Mouse (Mus musculus) layer of hippocampus, postnatal 25 days (tissue): ENCODE results near the gene Slc9a4. TPM values are rescaled to one million over a fixed set of nuclear protein-coding genes. Genes with fewer than 3 reads are reported as not detected.
"Not testable (repeated sequence)": the region's sequence is repeated elsewhere in the genome, so short reads cannot be mapped to it uniquely, and the experiment has no call there.

Experiments
- DNase-seq, 2 experiments: peaks; one replicate each; pipeline ENCODE4 v3.0.0; 2022; ENCODE audit warnings: mixed read lengths in 2 of 2, low spot score in 1 of 2; ENCODE audit errors: extremely low spot score in 1 of 2
- total RNA-seq, 2 experiments: library from RNA; stranded (reverse); gene quantifications; 2 replicates each; pipeline ENCODE4 v1.2.3; 2021

Gene Slc9a4
- total RNA-seq, 2 experiments from 2014 or later, result 19.5 to 19.6 TPM

GRCm38 (mm10) chr1:40634608-40635007 is 54.7 kb downstream of the Slc9a4 start:
- no peak for DNase-seq

GRCm38 (mm10) chr1:40648234-40648633 is 68.4 kb downstream of the Slc9a4 start:
- no peak for DNase-seq

GRCm38 (mm10) chr1:40650803-40651497 is 71.1 kb downstream of the Slc9a4 start:
- no peak for DNase-seq

- no peak for DNase-seq
Observed at GRCm38 (mm10) chr1:40657035-40657434, 77.2 kb downstream of the Slc9a4 start.

GRCm38 (mm10) chr1:40657978-40658496 is 78.2 kb downstream of the Slc9a4 start:
- DNase-seq, result peak; percentile 53 to 86

- DNase-seq, result no peak
Observed at GRCm38 (mm10) chr1:40659017-40659416, 79.1 kb downstream of the Slc9a4 start.

- DNase-seq, result no peak
Observed at GRCm38 (mm10) chr1:40659496-40659895, 79.6 kb downstream of the Slc9a4 start.

GRCm38 (mm10) chr1:40660838-40661237 is 81.0 kb downstream of the Slc9a4 start:
- DNase-seq, result no peak

- no peak for DNase-seq
Observed at GRCm38 (mm10) chr1:40665401-40666370, 85.8 kb downstream of the Slc9a4 start.

- not testable (repeated sequence) for DNase-seq
Observed at GRCm38 (mm10) chr1:40667442-40667841, 87.6 kb downstream of the Slc9a4 start.

GRCm38 (mm10) chr1:40670025-40670424 is 90.1 kb downstream of the Slc9a4 start:
- no peak for DNase-seq

GRCm38 (mm10) chr1:40671490-40671889 is 91.6 kb downstream of the Slc9a4 start:
- no peak for DNase-seq

- no peak for DNase-seq
Observed at GRCm38 (mm10) chr1:40677306-40677705, 97.4 kb downstream of the Slc9a4 start.

Other genes starting within 250 kb of the Slc9a4 start
- gene Il1rl1, start 150.5 kb upstream of the Slc9a4 start, total RNA-seq, result under 1 TPM; 0.34 to 0.42 TPM
- gene Il18r1, start 114.5 kb upstream of the Slc9a4 start, total RNA-seq, result not detected
- gene Il18rap, start 64.7 kb upstream of the Slc9a4 start, total RNA-seq, result under 1 TPM in 1 of 2 experiments, not detected in 1; 0.05 TPM
- 10 to 100 TPM; 23.7 to 23.8 TPM for gene Slc9a2, start 100.5 kb downstream of the Slc9a4 start, total RNA-seq
- gene Mfsd9, start 210.6 kb downstream of the Slc9a4 start, total RNA-seq, result 1 to 10 TPM; 4.2 to 4.5 TPM
- gene Tmem182, start 225.5 kb downstream of the Slc9a4 start, total RNA-seq, result under 1 TPM; 0.20 to 0.21 TPM